Mouse (Mus musculus): Measurements from ENCODE around the gene Clca3a1. TPM values are rescaled to one million over a fixed set of nuclear protein-coding genes. Genes with fewer than 3 reads are reported as not detected.

Gene Clca3a1
- polyA plus RNA-seq, 1 experiment: 1.5 TPM

- Histone ChIP-seq H3K4me3 (ENCODE audit: control insufficient read depth, low read depth, low read length) (no peak overlapping the region), H3K27me3 (ENCODE audit: control insufficient read depth, insufficient read depth, low read length) (no peaks in the 10 kb centered on the region), H3K27ac (ENCODE audit: control insufficient read depth, insufficient read depth, low read depth, low read length) (no peak overlapping the region), H3K4me1 (ENCODE audit: control insufficient read depth, insufficient read depth, low read length) (no peaks in the 10 kb centered on the region), H3K36me3 (ENCODE audit: control insufficient read depth, insufficient read depth, low read length) (peaks cover 2% of the 10 kb centered on the region)
- TF ChIP-seq CTCF (IDR thresholded peaks at IDR 0.05; ENCODE audit: control insufficient read depth, insufficient read depth, insufficient replicate concordance, low read depth, low read length): no peak
- TF ChIP-seq POLR2A (IDR thresholded peaks at IDR 0.05; ENCODE audit: control insufficient read depth, low read depth, low read length): no peak
Observed at GRCm38 (mm10) chr3:144703959-144704358, 56.8 kb downstream of the Clca3a1 start.

GRCm38 (mm10) chr3:144698790-144699433, 61.9 kb downstream of the Clca3a1 start:
- H3K4me3 ChIP-seq (ENCODE audit: control insufficient read depth, low read depth, low read length): no peak overlapping the region
- TF ChIP-seq POLR2A (IDR thresholded peaks at IDR 0.05; ENCODE audit: control insufficient read depth, low read depth, low read length) (no peak), CTCF (IDR thresholded peaks at IDR 0.05; ENCODE audit: control insufficient read depth, insufficient read depth, insufficient replicate concordance, low read depth, low read length) (no peak)
- H3K27me3 ChIP-seq (ENCODE audit: control insufficient read depth, insufficient read depth, low read length): no peaks in the 10 kb centered on the region
- no peaks in the 10 kb centered on the region for H3K4me1 ChIP-seq (ENCODE audit: control insufficient read depth, insufficient read depth, low read length)
- H3K27ac ChIP-seq (ENCODE audit: control insufficient read depth, insufficient read depth, low read depth, low read length): no peak overlapping the region
- peaks cover 8% of the 10 kb centered on the region for H3K36me3 ChIP-seq (ENCODE audit: control insufficient read depth, insufficient read depth, low read length)

- TF ChIP-seq POLR2A (IDR thresholded peaks at IDR 0.05; ENCODE audit: control insufficient read depth, low read depth, low read length) (no peak), CTCF (IDR thresholded peaks at IDR 0.05; ENCODE audit: control insufficient read depth, insufficient read depth, insufficient replicate concordance, low read depth, low read length) (no peak)
- H3K4me3 ChIP-seq (ENCODE audit: control insufficient read depth, low read depth, low read length): no peak overlapping the region
- peaks cover 8% of the 10 kb centered on the region for H3K36me3 ChIP-seq (ENCODE audit: control insufficient read depth, insufficient read depth, low read length)
- H3K4me1 ChIP-seq (ENCODE audit: control insufficient read depth, insufficient read depth, low read length): no peaks in the 10 kb centered on the region
- H3K27me3 ChIP-seq (ENCODE audit: control insufficient read depth, insufficient read depth, low read length): no peaks in the 10 kb centered on the region
- H3K27ac ChIP-seq (ENCODE audit: control insufficient read depth, insufficient read depth, low read depth, low read length): no peak overlapping the region
Observed at GRCm38 (mm10) chr3:144697942-144698341, 62.8 kb downstream of the Clca3a1 start.

GRCm38 (mm10) chr3:144697154-144697553, 63.6 kb downstream of the Clca3a1 start:
- Histone ChIP-seq H3K4me1 (ENCODE audit: control insufficient read depth, insufficient read depth, low read length) (no peaks in the 10 kb centered on the region), H3K27me3 (ENCODE audit: control insufficient read depth, insufficient read depth, low read length) (no peaks in the 10 kb centered on the region), H3K36me3 (ENCODE audit: control insufficient read depth, insufficient read depth, low read length) (peaks cover 8% of the 10 kb centered on the region), H3K27ac (ENCODE audit: control insufficient read depth, insufficient read depth, low read depth, low read length) (no peak overlapping the region), H3K4me3 (ENCODE audit: control insufficient read depth, low read depth, low read length) (no peak overlapping the region)
- TF ChIP-seq CTCF (IDR thresholded peaks at IDR 0.05; ENCODE audit: control insufficient read depth, insufficient read depth, insufficient replicate concordance, low read depth, low read length) (no peak), POLR2A (IDR thresholded peaks at IDR 0.05; ENCODE audit: control insufficient read depth, low read depth, low read length) (no peak)

- Histone ChIP-seq H3K27ac (ENCODE audit: control insufficient read depth, insufficient read depth, low read depth, low read length) (no peak overlapping the region), H3K4me1 (ENCODE audit: control insufficient read depth, insufficient read depth, low read length) (no peaks in the 10 kb centered on the region), H3K4me3 (ENCODE audit: control insufficient read depth, low read depth, low read length) (no peak overlapping the region), H3K27me3 (ENCODE audit: control insufficient read depth, insufficient read depth, low read length) (no peaks in the 10 kb centered on the region), H3K36me3 (ENCODE audit: control insufficient read depth, insufficient read depth, low read length) (peaks cover 8% of the 10 kb centered on the region)
- TF ChIP-seq POLR2A (IDR thresholded peaks at IDR 0.05; ENCODE audit: control insufficient read depth, low read depth, low read length): no peak
- TF ChIP-seq CTCF (IDR thresholded peaks at IDR 0.05; ENCODE audit: control insufficient read depth, insufficient read depth, insufficient replicate concordance, low read depth, low read length): no peak
Observed at GRCm38 (mm10) chr3:144694941-144695340, 65.8 kb downstream of the Clca3a1 start.

- no peaks in the 10 kb centered on the region; the same call in 1 of the 2 replicates for H3K4me1 ChIP-seq (ENCODE audit: control insufficient read depth, insufficient read depth, low read length)
- H3K4me3 ChIP-seq (ENCODE audit: control insufficient read depth, low read depth, low read length): no peak overlapping the region
- no peak for TF ChIP-seq CTCF (IDR thresholded peaks at IDR 0.05; ENCODE audit: control insufficient read depth, insufficient read depth, insufficient replicate concordance, low read depth, low read length)
- TF ChIP-seq POLR2A (IDR thresholded peaks at IDR 0.05; ENCODE audit: control insufficient read depth, low read depth, low read length): no peak
- H3K27ac ChIP-seq (ENCODE audit: control insufficient read depth, insufficient read depth, low read depth, low read length): no peak overlapping the region
- no peaks in the 10 kb centered on the region for H3K27me3 ChIP-seq (ENCODE audit: control insufficient read depth, insufficient read depth, low read length)
- peaks cover 8% of the 10 kb centered on the region for H3K36me3 ChIP-seq (ENCODE audit: control insufficient read depth, insufficient read depth, low read length)
Observed at GRCm38 (mm10) chr3:144694040-144694439, 66.7 kb downstream of the Clca3a1 start.

GRCm38 (mm10) chr3:144692052-144692451, 68.7 kb downstream of the Clca3a1 start:
- Histone ChIP-seq H3K27me3 (ENCODE audit: control insufficient read depth, insufficient read depth, low read length) (no peaks in the 10 kb centered on the region), H3K27ac (ENCODE audit: control insufficient read depth, insufficient read depth, low read depth, low read length) (no peak overlapping the region), H3K4me3 (ENCODE audit: control insufficient read depth, low read depth, low read length) (no peak overlapping the region), H3K4me1 (ENCODE audit: control insufficient read depth, insufficient read depth, low read length) (peaks cover 3% of the 10 kb centered on the region), H3K36me3 (ENCODE audit: control insufficient read depth, insufficient read depth, low read length) (peaks cover 8% of the 10 kb centered on the region)
- no peak for TF ChIP-seq POLR2A (IDR thresholded peaks at IDR 0.05; ENCODE audit: control insufficient read depth, low read depth, low read length)
- TF ChIP-seq CTCF (IDR thresholded peaks at IDR 0.05; ENCODE audit: control insufficient read depth, insufficient read depth, insufficient replicate concordance, low read depth, low read length): no peak

Data from testis, adult 2 months (tissue).